Mouse (Mus musculus): ENCODE results near the gene Stard3nl. TPM values are rescaled to one million over a fixed set of nuclear protein-coding genes. Genes with fewer than 3 reads are reported as not detected.
"Not testable (repeated sequence)": the region's sequence is repeated elsewhere in the genome, so short reads cannot be mapped to it uniquely, and the experiment has no call there.

The Stard3nl gene
- polyA plus RNA-seq, 1 experiment from 2014 or later = 215 TPM

DNA sequence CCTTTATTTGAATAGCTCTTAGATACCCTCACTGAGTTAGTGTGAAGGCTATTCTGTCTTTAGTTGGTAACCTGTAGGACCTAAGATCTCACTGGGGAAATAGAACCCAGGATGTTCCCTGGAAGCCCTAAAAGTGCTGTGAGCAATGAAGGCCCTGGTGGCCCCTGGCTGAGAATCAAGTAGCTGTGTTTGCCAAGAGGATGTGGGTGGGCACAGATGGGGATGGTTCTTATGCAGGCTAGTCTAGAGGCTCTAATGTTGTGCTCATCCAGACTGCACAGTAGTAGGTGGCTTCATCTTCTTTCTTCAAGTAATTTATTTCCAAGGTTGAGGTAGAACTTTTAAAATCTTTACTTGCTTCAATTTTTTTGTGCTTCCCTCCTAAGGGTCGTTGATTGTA is 59.3 kb downstream of the Stard3nl start:
- H3K4me1 ChIP-seq (replicated peaks); H3K4me2 ChIP-seq; ATAC-seq (ENCODE audit: low read depth); H3K36me3 ChIP-seq; H3K27ac ChIP-seq (replicated peaks); H3K9me3 ChIP-seq; H3K9ac ChIP-seq; H3K4me3 ChIP-seq; H3K27me3 ChIP-seq: not testable (repeated sequence)
- WGBS = 81% methylated on average over 1 of the region's 1 CpGs

Other genes with a start within 250 kb of the Stard3nl start
- gene Epdr1, start 224.1 kb upstream of the Stard3nl start, polyA plus RNA-seq (2015; fragmentation: Nextera tagmentation; extraction: Ambion mirVana) = 20.7 and 21.2 TPM in 2 replicates
- 5.1 and 5.8 TPM in 2 replicates for gene Sfrp4, start 227.3 kb upstream of the Stard3nl start, polyA plus RNA-seq (2015; fragmentation: Nextera tagmentation; extraction: Ambion mirVana)